Mouse (Mus musculus): ENCODE measurements around the gene Rpsa.

DNA sequence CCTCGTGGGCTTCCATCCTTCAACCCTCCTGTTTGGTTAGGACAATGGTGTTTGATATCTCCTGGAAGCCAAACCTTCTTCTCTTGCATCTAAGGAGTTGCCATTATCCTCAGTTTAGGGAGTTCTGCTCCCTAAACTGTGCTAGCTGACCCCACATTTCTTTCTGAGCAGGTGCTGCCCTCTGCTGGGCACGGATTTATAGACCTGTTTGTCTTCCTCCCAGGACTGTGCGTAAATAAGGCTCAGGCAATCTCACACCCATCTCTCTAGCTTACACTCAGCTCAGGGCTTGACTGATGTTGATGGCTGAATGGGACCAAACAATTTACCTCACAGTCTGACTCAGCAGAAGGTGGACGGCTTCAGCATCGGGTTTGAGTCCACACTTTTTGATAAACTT lies 43.8 kb downstream of the Rpsa start:
- TF ChIP-seq CTCF (conservative IDR thresholded peaks at IDR 0.05; ENCODE audit: low read length): peak; percentile 66
- TF ChIP-seq NANOG (IDR thresholded peaks at IDR 0.05; ENCODE audit: borderline replicate concordance, low read length): no peak
- TF ChIP-seq POU5F1 (IDR thresholded peaks at IDR 0.05; ENCODE audit: borderline replicate concordance, low read length): no peak
